Mouse (Mus musculus): ENCODE measurements at regions not wholly inside any gene's neighbourhood (a gene's known extent, or its start where the extent isn't known, plus 50 kb on each side); places are given as distances from the start of the nearest gene placed in this dataset.

DNA sequence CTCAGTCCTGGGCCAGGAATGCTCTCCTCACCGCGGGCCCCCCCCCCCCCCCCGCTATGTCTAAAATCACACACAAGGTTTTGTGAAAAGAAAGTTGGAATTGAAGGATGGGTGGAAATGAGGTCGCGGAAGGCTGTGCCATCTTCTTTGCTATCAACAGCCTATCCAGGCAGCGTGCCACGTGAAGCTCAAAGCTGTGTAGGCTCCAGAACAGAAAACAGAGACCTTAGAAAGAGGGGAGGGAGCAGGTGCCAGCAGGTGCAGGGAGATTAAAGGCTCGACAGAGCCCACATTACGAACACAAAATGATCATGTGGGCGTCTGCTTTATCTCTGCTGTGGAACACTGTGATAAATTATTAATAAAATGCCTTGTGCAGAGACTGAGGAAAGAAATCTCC, 89.6 kb upstream of the Sgk1 start:
- no peak for ATAC-seq
- H3K27me3 ChIP-seq (replicated peaks; ENCODE audit: insufficient read depth, low read length) = no peaks in the 10 kb centered on the region
- no peak overlapping the region for H3K4me2 ChIP-seq (replicated peaks; ENCODE audit: low read depth, low read length)
- H3K4me1 ChIP-seq (ENCODE audit: insufficient read depth, low read depth, low read length) = no peaks in the 10 kb centered on the region; the same call in 1 of the 2 replicates
- no peak overlapping the region for H3K27ac ChIP-seq (ENCODE audit: low read length)
- no peaks in the 10 kb centered on the region for H3K36me3 ChIP-seq (ENCODE audit: insufficient read depth, low read length)
- whole genome bisulfite sequencing = 55% methylated on average over 9 of the region's 10 CpGs
- H3K4me3 ChIP-seq (ENCODE audit: low read depth, low read length) = no peak overlapping the region
- TF ChIP-seq CTCF (IDR thresholded peaks at IDR 0.05) = no peak
- TF ChIP-seq EP300 (IDR thresholded peaks at IDR 0.05) = no peak
- H3K9ac ChIP-seq (replicated peaks; ENCODE audit: low read depth) = no peak overlapping the region
- DNase-seq (ENCODE audit: low spot score) = no peak
- H3K9me3 ChIP-seq (ENCODE audit: low read length) = no peaks in the 10 kb centered on the region

DNA sequence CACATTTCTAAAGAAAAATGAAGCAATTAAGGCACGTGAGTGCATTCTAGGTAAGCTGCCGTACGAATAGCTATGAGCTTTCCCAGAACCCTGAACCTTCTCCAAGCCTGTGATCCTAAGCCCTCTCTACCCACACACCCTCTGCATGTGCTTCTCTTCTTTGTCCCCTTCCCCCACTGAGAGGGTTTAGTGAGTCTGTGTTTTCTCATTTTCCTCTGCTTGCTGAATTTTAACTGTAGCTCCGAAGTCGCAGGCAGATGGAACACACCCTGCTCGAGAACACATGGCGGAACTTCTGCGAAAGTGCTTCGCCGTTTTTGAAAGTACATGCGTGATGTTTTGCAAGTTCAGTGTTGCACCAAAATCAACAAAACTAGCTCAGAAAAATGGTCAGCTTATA, 88.3 kb upstream of the Sgk1 start:
- no peak for DNase-seq (ENCODE audit: low spot score)
- H3K36me3 ChIP-seq (ENCODE audit: insufficient read depth, low read length) = no peaks in the 10 kb centered on the region
- H3K4me3 ChIP-seq (ENCODE audit: low read depth, low read length) = no peak overlapping the region
- no peak for TF ChIP-seq CTCF (IDR thresholded peaks at IDR 0.05)
- no peak for TF ChIP-seq EP300 (IDR thresholded peaks at IDR 0.05)
- no peak overlapping the region for H3K27ac ChIP-seq (ENCODE audit: low read length)
- H3K27me3 ChIP-seq (replicated peaks; ENCODE audit: insufficient read depth, low read length) = no peaks in the 10 kb centered on the region
- H3K4me1 ChIP-seq (ENCODE audit: insufficient read depth, low read depth, low read length) = no peaks in the 10 kb centered on the region; the same call in 1 of the 2 replicates
- ATAC-seq = no peak
- 89% methylated on average over 11 of the region's 11 CpGs for WGBS
- no peak overlapping the region for H3K9ac ChIP-seq (replicated peaks; ENCODE audit: low read depth)
- H3K4me2 ChIP-seq (replicated peaks; ENCODE audit: low read depth, low read length) = no peak overlapping the region
- H3K9me3 ChIP-seq (ENCODE audit: low read length) = no peaks in the 10 kb centered on the region

DNA sequence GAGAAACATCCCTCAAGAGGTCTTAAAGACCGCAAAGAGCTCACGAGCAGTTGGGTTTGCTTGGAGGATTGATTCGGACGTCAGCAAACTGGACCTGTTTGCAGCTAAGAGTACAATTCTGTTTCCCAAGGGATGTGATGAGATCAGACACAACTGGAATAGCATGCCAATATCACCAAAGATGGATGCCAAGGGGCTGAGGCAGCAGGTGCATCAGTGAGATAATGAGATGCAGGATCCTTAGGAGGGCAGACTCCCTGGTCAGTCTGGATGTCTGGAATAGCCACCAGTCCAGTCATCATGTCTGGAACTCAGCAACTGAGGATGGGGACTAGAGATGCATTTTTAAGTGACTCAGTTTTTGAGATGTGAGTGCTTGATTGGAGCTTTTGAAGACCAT, 85.6 kb upstream of the Sgk1 start:
- Histone ChIP-seq H3K27me3 (replicated peaks; ENCODE audit: insufficient read depth, low read length) (no peaks in the 10 kb centered on the region), H3K4me2 (replicated peaks; ENCODE audit: low read depth, low read length) (no peak overlapping the region), H3K27ac (ENCODE audit: low read length) (no peak overlapping the region), H3K36me3 (ENCODE audit: insufficient read depth, low read length) (no peaks in the 10 kb centered on the region), H3K4me3 (ENCODE audit: low read depth, low read length) (no peak overlapping the region), H3K4me1 (ENCODE audit: insufficient read depth, low read depth, low read length) (no peaks in the 10 kb centered on the region), H3K9ac (replicated peaks; ENCODE audit: low read depth) (no peak overlapping the region), H3K9me3 (ENCODE audit: low read length) (no peaks in the 10 kb centered on the region)
- DNase-seq (ENCODE audit: low spot score) = no peak
- ATAC-seq = no peak
- TF ChIP-seq EP300 (IDR thresholded peaks at IDR 0.05) (no peak), CTCF (IDR thresholded peaks at IDR 0.05) (no peak)
- WGBS = 88% methylated on average over 4 of the region's 4 CpGs

DNA sequence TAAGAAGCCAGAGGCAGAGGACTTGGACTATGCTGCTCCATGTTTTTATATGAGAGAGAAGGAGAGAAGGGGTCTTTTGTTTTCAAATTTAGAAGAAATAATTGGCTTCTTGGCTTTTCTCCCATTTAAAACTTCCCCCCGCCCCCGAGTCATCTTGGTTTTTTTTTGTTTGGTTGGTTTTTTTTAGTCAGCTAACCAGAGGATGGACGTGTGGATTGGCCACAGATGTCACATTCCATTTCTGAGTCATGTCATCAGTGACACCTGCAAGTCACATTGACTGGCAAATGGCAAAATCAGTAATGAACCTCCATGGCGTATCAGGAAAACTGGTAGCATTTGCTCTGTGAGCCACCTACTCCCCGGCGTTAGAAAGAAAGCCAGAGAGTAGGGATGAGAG, 83.9 kb upstream of the Sgk1 start:
- DNase-seq (ENCODE audit: low spot score) (no peak), ATAC-seq (no peak)
- no peak overlapping the region for H3K4me3 ChIP-seq (ENCODE audit: low read depth, low read length)
- TF ChIP-seq CTCF (IDR thresholded peaks at IDR 0.05) (no peak), EP300 (IDR thresholded peaks at IDR 0.05) (no peak)
- H3K27ac ChIP-seq (ENCODE audit: low read length) = no peak overlapping the region
- WGBS = 76% methylated on average over 6 of the region's 6 CpGs
- H3K4me2 ChIP-seq (replicated peaks; ENCODE audit: low read depth, low read length) = no peak overlapping the region
- no peaks in the 10 kb centered on the region for H3K27me3 ChIP-seq (replicated peaks; ENCODE audit: insufficient read depth, low read length)
- H3K4me1 ChIP-seq (ENCODE audit: insufficient read depth, low read depth, low read length) = no peaks in the 10 kb centered on the region
- H3K36me3 ChIP-seq (ENCODE audit: insufficient read depth, low read length) = no peaks in the 10 kb centered on the region
- H3K9ac ChIP-seq (replicated peaks; ENCODE audit: low read depth) = no peak overlapping the region
- no peaks in the 10 kb centered on the region for H3K9me3 ChIP-seq (ENCODE audit: low read length)

DNA sequence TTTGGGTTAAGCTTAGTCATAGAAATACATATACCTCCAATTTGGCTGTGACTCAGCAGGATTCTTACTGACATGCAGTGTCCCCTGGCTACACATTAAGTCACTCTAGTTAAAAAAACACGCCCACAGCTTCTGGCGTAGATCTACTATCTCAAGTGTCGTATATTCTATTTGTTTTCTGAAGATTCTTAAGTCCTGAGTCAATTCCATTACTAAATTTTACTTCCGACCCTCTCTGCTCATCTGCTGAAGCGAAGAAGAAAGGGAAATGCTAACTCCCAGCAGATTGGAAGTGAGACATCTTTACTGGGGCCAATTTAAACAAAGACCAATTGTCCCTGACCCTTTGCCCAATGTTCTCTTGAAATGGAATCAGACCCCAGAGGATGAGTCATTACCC, 80.4 kb upstream of the Sgk1 start:
- WGBS = 68% methylated on average over 5 of the region's 5 CpGs
- no peak overlapping the region for H3K27ac ChIP-seq (ENCODE audit: low read length)
- no peak for DNase-seq (ENCODE audit: low spot score)

DNA sequence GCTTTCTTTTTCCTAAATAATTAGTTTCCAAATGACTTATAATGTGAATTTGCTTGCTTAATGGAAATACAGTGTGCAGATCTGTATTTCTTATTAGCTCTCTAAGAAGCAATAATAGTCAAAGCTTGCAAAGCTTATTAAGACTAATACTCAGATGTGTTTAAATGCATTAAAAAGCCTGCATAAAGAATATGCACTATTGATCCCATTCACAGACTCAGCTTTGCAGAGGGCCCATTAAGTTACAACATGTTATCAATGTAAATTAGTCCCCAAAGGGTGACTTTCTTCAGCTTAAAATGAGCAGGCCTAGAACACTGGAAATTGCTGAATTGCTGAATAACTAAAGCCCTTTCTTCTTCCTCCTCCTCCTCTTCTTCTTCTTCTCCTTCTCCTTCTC, 78.8 kb upstream of the Sgk1 start:
- no peak overlapping the region for H3K27ac ChIP-seq (ENCODE audit: low read length)
- no peak for TF ChIP-seq EP300 (IDR thresholded peaks at IDR 0.05)
- no peak for TF ChIP-seq CTCF (IDR thresholded peaks at IDR 0.05)
- no peak overlapping the region for H3K4me3 ChIP-seq (ENCODE audit: low read depth, low read length)
- no peaks in the 10 kb centered on the region for H3K36me3 ChIP-seq (ENCODE audit: insufficient read depth, low read length)
- no peaks in the 10 kb centered on the region for H3K27me3 ChIP-seq (replicated peaks; ENCODE audit: insufficient read depth, low read length)
- H3K4me2 ChIP-seq (replicated peaks; ENCODE audit: low read depth, low read length) = no peak overlapping the region
- H3K4me1 ChIP-seq (ENCODE audit: insufficient read depth, low read depth, low read length) = no peaks in the 10 kb centered on the region
- ATAC-seq = no peak
- no peak for DNase-seq (ENCODE audit: low spot score)
- no peaks in the 10 kb centered on the region for H3K9me3 ChIP-seq (ENCODE audit: low read length)
- H3K9ac ChIP-seq (replicated peaks; ENCODE audit: low read depth) = no peak overlapping the region

More for the DNA sequence above, 80.4 kb upstream of the Sgk1 start:
- no peak overlapping the region for H3K9ac ChIP-seq (replicated peaks; ENCODE audit: low read depth)
- H3K4me2 ChIP-seq (replicated peaks; ENCODE audit: low read depth, low read length) = no peak overlapping the region
- no peaks in the 10 kb centered on the region for H3K27me3 ChIP-seq (replicated peaks; ENCODE audit: insufficient read depth, low read length)
- H3K9me3 ChIP-seq (ENCODE audit: low read length) = no peaks in the 10 kb centered on the region
- H3K4me3 ChIP-seq (ENCODE audit: low read depth, low read length) = no peak overlapping the region
- no peaks in the 10 kb centered on the region for H3K36me3 ChIP-seq (ENCODE audit: insufficient read depth, low read length)
- no peaks in the 10 kb centered on the region for H3K4me1 ChIP-seq (ENCODE audit: insufficient read depth, low read depth, low read length)
- no peak for TF ChIP-seq CTCF (IDR thresholded peaks at IDR 0.05)
- no peak for TF ChIP-seq EP300 (IDR thresholded peaks at IDR 0.05)
- ATAC-seq = no peak

DNA sequence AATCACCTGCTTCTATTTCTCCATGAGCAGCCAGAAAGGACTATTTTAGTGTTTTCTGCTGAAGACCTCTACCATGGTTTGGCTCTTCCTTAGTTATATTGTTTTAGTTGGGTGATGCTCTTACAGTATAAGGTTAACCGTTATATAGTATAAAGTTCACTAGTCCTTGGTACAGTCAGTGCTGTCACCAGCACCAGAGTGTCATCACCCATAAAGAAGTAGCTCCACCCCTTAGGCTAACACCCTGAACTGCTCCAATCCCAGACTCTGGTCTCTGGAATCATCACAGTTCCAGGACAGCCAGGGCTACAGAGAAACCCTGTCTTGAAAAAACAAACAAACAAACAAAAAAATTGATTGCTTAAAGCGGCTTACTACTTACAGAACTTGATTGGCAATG, 77.2 kb upstream of the Sgk1 start:
- TF ChIP-seq CTCF (IDR thresholded peaks at IDR 0.05) (no peak), EP300 (IDR thresholded peaks at IDR 0.05) (no peak)
- no peak overlapping the region for H3K4me3 ChIP-seq (ENCODE audit: low read depth, low read length)
- no peaks in the 10 kb centered on the region for H3K9me3 ChIP-seq (ENCODE audit: low read length)
- H3K9ac ChIP-seq (replicated peaks; ENCODE audit: low read depth) = no peak overlapping the region
- WGBS = 73% methylated on average over 2 of the region's 2 CpGs
- no peaks in the 10 kb centered on the region for H3K36me3 ChIP-seq (ENCODE audit: insufficient read depth, low read length)
- H3K27ac ChIP-seq (ENCODE audit: low read length) = no peak overlapping the region
- ATAC-seq (no peak), DNase-seq (ENCODE audit: low spot score) (no peak)
- no peak overlapping the region for H3K4me2 ChIP-seq (replicated peaks; ENCODE audit: low read depth, low read length)
- no peaks in the 10 kb centered on the region for H3K4me1 ChIP-seq (ENCODE audit: insufficient read depth, low read depth, low read length)
- no peaks in the 10 kb centered on the region for H3K27me3 ChIP-seq (replicated peaks; ENCODE audit: insufficient read depth, low read length)

Measured in lung, postnatal 0 days (tissue).